Mouse (Mus musculus) layer of hippocampus, postnatal 14 days (tissue): ENCODE data around the gene Shisal2b. TPM values are rescaled to one million over a fixed set of nuclear protein-coding genes. Genes with fewer than 3 reads are reported as not detected.

Experiments used
- DNase-seq, 2 experiments: peaks; one replicate each; pipeline ENCODE4 v3.0.0; 2021 to 2022; ENCODE audit warnings: low spot score in 2 of 2, mixed read lengths in 1 of 2
- total RNA-seq, 2 experiments: library from RNA; stranded (reverse); gene quantifications; 2 replicates each; pipeline ENCODE4 v1.2.3; 2021

Shisal2b gene
- total RNA-seq, 2 experiments from 2014 or later = 0.38 to 0.51 TPM

DNA sequence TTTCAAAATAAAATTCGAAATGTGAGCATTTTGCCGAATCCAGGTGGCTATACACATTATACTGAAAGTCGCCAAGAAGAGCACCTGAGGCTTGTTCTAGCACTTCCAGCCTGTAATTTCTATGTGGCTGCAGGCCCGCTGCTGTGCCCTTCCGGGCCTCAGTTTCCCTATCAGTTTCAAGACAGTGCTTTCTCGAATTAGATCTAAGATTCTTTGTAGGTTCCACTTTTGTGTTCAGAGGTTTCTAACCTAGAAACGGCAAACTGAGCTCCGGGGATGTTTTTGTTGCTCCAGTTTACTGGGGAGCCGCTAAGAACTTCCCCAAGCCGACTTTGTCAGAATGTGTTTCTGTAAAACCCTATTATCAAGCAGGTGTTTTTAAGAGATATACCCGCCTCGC is 46.0 kb downstream of the Shisal2b start:
- no peak for DNase-seq

DNA sequence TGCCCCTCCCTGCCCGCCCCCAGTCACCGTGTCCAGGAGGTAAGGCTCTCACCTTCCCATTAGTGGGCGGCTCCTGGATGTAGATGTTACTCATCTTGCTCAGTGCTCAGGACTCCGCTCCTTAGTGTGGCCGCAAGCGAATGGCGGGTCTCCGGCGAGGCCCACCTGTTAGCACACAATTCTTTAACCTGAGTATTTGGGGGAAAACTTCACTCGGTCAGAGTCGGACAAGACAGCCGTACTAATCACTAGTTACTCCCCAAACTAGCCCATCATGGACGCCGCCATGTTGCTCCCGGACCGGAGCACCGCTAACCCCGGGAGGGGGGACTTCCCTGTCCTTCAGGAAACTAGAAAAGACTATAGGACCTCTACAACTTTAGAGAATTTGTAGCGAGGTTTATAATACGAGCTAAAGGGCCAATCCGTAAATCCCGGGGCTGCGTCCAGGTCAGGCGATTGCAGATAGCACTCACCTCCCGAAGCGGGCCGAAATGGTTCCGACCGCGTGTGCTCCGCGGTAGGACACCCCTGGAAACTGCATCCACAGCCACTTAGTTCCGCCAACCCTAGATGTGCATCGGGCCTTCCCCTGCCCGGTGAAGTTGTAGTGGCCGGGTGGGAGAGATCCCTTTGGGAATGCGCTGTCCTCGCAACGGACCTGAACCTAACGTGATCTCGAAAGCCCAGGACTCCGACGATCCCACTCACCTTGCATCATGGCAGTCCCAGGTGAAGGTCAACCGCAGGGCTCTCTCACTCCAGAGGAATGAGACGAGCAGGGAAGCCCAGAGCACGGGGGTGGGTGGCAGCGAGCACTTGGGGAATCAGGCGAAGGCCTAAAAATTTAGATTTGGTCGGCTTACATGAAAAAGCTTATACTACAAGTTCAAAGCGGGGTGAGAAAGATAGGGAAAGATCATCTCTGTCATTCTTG is 46.8 kb downstream of the Shisal2b start, which contains the start of gene Cwc27:
Gene Cwc27 (minus strand): TSS at position 508 of the 937 bp plus-strand sequence.
- DNase-seq = peak; percentile 86 to 90

DNA sequence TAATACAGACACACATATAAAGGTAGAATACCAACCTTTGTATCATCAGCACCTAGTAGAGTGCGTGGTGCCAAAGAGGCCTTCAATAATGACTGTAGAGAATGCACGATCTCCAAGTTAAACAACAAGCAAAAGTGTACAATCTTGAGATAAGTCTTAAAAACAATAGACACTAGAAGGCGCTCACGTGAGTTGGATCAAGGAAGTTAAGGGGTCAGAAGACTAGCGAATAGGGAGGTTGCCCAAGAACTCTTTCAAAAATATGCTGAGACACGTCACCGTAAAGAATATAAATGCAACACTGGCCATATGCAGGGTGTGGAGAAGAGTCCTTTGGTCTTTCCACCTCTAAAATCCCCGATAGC is 47.4 kb downstream of the Shisal2b start:
- DNase-seq = no peak

DNA sequence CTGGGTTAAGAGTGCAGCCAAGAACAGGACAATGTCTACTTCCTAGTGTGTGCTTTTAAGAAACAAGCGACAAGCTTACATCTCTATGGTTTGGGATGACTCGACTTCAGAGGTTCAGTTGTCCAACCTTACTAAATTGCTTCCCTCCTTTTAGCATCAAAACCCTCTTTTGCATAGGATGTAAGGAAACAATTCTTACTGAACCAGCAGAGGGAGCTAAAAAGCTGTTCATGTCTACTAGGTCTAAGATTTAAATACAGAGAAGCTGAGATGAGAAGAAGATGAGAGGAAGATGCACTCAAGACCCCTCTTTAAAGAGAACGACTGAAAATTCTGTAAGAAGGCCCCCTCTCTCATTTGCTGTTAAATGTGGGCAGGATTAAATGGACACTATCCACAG is 58.0 kb downstream of the Shisal2b start:
- DNase-seq = peak in 1 of 2 experiments; percentile 56

DNA sequence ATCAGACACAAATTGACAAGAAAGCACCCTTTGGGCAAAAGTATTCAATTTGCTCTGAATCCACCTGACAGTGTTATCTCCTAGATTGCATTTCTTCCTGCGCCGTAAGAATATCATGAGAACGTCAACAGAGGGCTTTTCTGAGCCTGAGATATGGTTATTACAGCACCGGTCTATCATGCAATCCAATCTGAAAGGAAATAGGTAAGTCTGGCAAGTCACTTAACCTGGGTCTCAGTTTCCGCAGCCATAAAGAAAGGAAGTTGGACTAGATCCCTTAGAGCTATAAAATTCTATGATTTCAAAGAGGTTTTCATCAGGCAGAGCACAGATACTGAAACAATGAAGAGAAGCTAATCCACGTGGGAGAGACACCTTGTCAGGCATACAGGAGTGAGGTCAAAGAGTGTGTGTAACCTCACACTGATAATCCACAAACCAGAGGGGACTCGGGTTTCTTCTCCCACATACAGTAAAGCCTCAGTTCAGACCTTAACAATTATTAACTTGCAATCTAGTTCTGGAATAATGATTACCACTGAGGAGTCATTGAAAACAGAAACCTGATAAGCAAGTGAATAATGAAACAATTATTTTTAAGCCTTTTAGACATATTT is 64.0 kb downstream of the Shisal2b start:
- no peak for DNase-seq

DNA sequence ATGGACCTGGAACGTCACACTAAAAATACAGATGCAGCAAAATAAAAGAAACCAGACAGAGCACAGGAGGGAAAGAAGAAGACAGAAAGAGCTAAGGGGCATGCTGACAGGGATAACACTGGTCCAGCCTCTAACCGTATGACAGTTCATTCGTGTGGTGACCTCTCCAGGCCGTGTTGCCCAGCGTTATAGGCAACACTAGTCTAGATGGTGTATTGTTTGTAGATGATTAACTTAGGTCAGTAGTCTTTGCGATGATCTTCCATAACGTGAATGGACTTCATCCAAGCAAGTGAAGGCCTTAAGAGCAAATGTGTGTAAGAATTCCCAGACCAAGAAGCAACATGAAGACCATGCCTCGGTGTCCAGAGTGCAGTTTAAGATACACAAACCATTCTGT is 64.6 kb downstream of the Shisal2b start:
- no peak for DNase-seq

Other genes starting within 250 kb of the Shisal2b start
- 10 to 100 TPM; 14.4 to 15.0 TPM for gene Srek1ip1, start 71.4 kb downstream of the Shisal2b start, total RNA-seq
- 10 to 100 TPM; 19.3 to 24.1 TPM for gene Cwc27, start 46.8 kb downstream of the Shisal2b start, total RNA-seq
- 100 to 1,000 TPM; 109 to 121 TPM for gene Rgs7bp, start 191.0 kb upstream of the Shisal2b start, total RNA-seq
- gene 4933425L06Rik, start 218.2 kb upstream of the Shisal2b start, total RNA-seq = not detected